Mouse (Mus musculus) embryonic facial prominence, embryonic 11.5 days (tissue): Measurements from ENCODE around the gene Rasa4. TPM values are rescaled to one million over a fixed set of nuclear protein-coding genes. Genes with fewer than 3 reads are reported as not detected.

Experiments used
- ATAC-seq: fragments of 200-750 bp; cut with Nextera tagmentation; replicated peaks from 2 replicates; pipeline ENCODE4 v1.8.0; 2017; ENCODE audit warnings: low read depth; ENCODE audit not compliant: insufficient number of reproducible peaks, low FRiP score, low TSS enrichment
- DNase-seq: peaks from one replicate; pipeline ENCODE4 v3.0.0-alpha.2; 2015; ENCODE audit warnings: low spot score
- H3K27ac ChIP-seq: fragments of 300-500 bp; sonication (generic); replicated peaks from 2 replicates; pipeline ENCODE4 v1.5.1; 2014; ENCODE audit warnings: mild to moderate bottlenecking, low read depth, low read length, control low read depth
- H3K27me3 ChIP-seq: fragments of 300-500 bp; sonication (generic); 2 replicates; pipeline ENCODE4 v1.6.1; 2014; ENCODE audit warnings: mild to moderate bottlenecking, low read length, moderate library complexity, mixed read lengths; ENCODE audit not compliant: control insufficient read depth, insufficient read depth
- H3K36me3 ChIP-seq: fragments of 300-500 bp; sonication (generic); replicated peaks from 2 replicates; pipeline ENCODE4 v1.6.1; 2014; ENCODE audit warnings: low read depth, mild to moderate bottlenecking, low read length, moderate library complexity, mixed read lengths; ENCODE audit not compliant: control insufficient read depth, insufficient read depth
- H3K4me1 ChIP-seq: fragments of 300-500 bp; sonication (generic); 2 replicates; pipeline ENCODE4 v1.6.1; 2014; ENCODE audit warnings: low read length, mixed read lengths; ENCODE audit not compliant: control insufficient read depth, insufficient read depth
- H3K4me2 ChIP-seq: fragments of 300-500 bp; sonication (generic); 2 replicates; pipeline ENCODE4 v1.6.1; 2014; ENCODE audit warnings: low read depth, mild to moderate bottlenecking, control low read depth, low read length, moderate library complexity
- H3K4me3 ChIP-seq: fragments of 300-500 bp; sonication (generic); 2 replicates; pipeline ENCODE4 v1.5.1; 2014; ENCODE audit warnings: low read depth, low read length, control low read depth
- H3K9ac ChIP-seq: fragments of 300-500 bp; sonication (generic); replicated peaks from 2 replicates; pipeline ENCODE4 v1.6.1; 2014; ENCODE audit warnings: mild to moderate bottlenecking, control low read depth, low read length
- H3K9me3 ChIP-seq: fragments of 300-500 bp; sonication (generic); replicated peaks from 2 replicates; pipeline ENCODE4 v1.6.1; 2016; ENCODE audit warnings: mild to moderate bottlenecking, low read length, inconsistent platforms, mixed read lengths; ENCODE audit not compliant: control insufficient read depth
- WGBS: fragments of 180-500 bp; shearing (Covaris S2); extraction: QIAGEN DNeasy Blood & Tissue Kit; methylation state at CpG from one replicate; pipeline ENCODE4 v1.1.7; 2014; 5-methylcytosine and 5-hydroxymethylcytosine counted together
- polyA plus RNA-seq: library from polyadenylated mRNA; unstranded; fragments of >200 nt; fragmentation: Nextera tagmentation; extraction: Ambion mirVana; gene quantifications from 2 replicates; pipeline ENCODE4 v1.2.1, GENCODE M21; 2014

The Rasa4 gene
- 3.8 and 5.5 TPM in 2 replicates for polyA plus RNA-seq

GRCm38 (mm10) chr5:136083669-136084107 is at the start of gene Rasa4:
Rasa4 (plus strand) TSS chr5:136083916.
- H3K9me3 ChIP-seq, result no peaks in the 10 kb centered on the region
- H3K36me3 ChIP-seq, result no peaks in the 10 kb centered on the region
- 0% methylated on average over 20 of the region's 28 CpGs for WGBS

GRCm38 (mm10) chr5:136034868-136035267 is 48.8 kb upstream of the Rasa4 start:
- WGBS, result 77% methylated on average over 4 of the region's 4 CpGs
- Histone ChIP-seq H3K27me3 (no peaks in the 10 kb centered on the region), H3K9ac (no peak overlapping the region), H3K4me3 (no peak overlapping the region), H3K27ac (no peak overlapping the region), H3K4me1 (no peaks in the 10 kb centered on the region), H3K36me3 (no peaks in the 10 kb centered on the region; the same call in none of the 2 replicates), H3K4me2 (no peak overlapping the region), H3K9me3 (no peaks in the 10 kb centered on the region)
- DNase-seq, result no peak
- ATAC-seq, result no peak

More at GRCm38 (mm10) chr5:136083669-136084107, at the start of gene Rasa4:
- peak within 1 kb of the TSS; percentile 95 for H3K4me2 ChIP-seq
- no peaks in the 10 kb centered on the region; the same call in 1 of the 2 replicates for H3K4me1 ChIP-seq
- DNase-seq, result peak; percentile 98
- H3K4me3 ChIP-seq, result peak within 1 kb of the TSS; percentile 53
- peak; percentile 88 for ATAC-seq
- peaks cover 13% of the 10 kb centered on the region for H3K27me3 ChIP-seq
- no peak within 1 kb of the TSS for H3K27ac ChIP-seq
- H3K9ac ChIP-seq, result peak within 1 kb of the TSS; percentile 41

GRCm38 (mm10) chr5:136035285-136035684 is 48.4 kb upstream of the Rasa4 start:
- WGBS, result 79% methylated on average over 1 of the region's 1 CpGs
- no peak overlapping the region for H3K4me2 ChIP-seq
- H3K27me3 ChIP-seq, result no peaks in the 10 kb centered on the region
- H3K9ac ChIP-seq, result no peak overlapping the region
- no peak for ATAC-seq
- no peaks in the 10 kb centered on the region for H3K4me1 ChIP-seq
- no peaks in the 10 kb centered on the region for H3K9me3 ChIP-seq
- H3K4me3 ChIP-seq, result no peak overlapping the region
- no peak overlapping the region for H3K27ac ChIP-seq
- no peaks in the 10 kb centered on the region; the same call in none of the 2 replicates for H3K36me3 ChIP-seq
- no peak for DNase-seq

- H3K4me1 ChIP-seq, result no peaks in the 10 kb centered on the region
- 80% methylated on average over 1 of the region's 1 CpGs for WGBS
- no peak overlapping the region for H3K27ac ChIP-seq
- ATAC-seq (no peak), DNase-seq (no peak)
- H3K36me3 ChIP-seq, result no peaks in the 10 kb centered on the region; the same call in 1 of the 2 replicates
- no peaks in the 10 kb centered on the region for H3K27me3 ChIP-seq
- H3K9me3 ChIP-seq, result no peaks in the 10 kb centered on the region
- no peak overlapping the region for H3K9ac ChIP-seq
- no peak overlapping the region for H3K4me2 ChIP-seq
- H3K4me3 ChIP-seq, result no peak overlapping the region
These were observed 47.0 kb upstream of the Rasa4 start for GRCm38 (mm10) chr5:136036667-136037066.

- 79% methylated on average over 17 of the region's 17 CpGs for WGBS
- Histone ChIP-seq H3K4me1 (no peaks in the 10 kb centered on the region), H3K9me3 (no peaks in the 10 kb centered on the region), H3K27me3 (no peaks in the 10 kb centered on the region), H3K4me3 (no peak within 1 kb of the TSS), H3K36me3 (no peaks in the 10 kb centered on the region), H3K9ac (no peak within 1 kb of the TSS), H3K27ac (no peak within 1 kb of the TSS), H3K4me2 (no peak within 1 kb of the TSS)
- no peak for ATAC-seq
- DNase-seq, result no peak
These were observed 45.2 kb upstream of the Rasa4 start, which contains the start of gene Upk3b for GRCm38 (mm10) chr5:136038258-136039214. Upk3b (plus strand) TSS chr5:136038496.

GRCm38 (mm10) chr5:136040210-136040609 is 43.5 kb upstream of the Rasa4 start:
- Histone ChIP-seq H3K4me1 (no peaks in the 10 kb centered on the region), H3K9ac (no peak overlapping the region), H3K4me3 (no peak overlapping the region), H3K4me2 (no peak overlapping the region), H3K9me3 (no peaks in the 10 kb centered on the region), H3K27ac (no peak overlapping the region), H3K27me3 (no peaks in the 10 kb centered on the region), H3K36me3 (no peaks in the 10 kb centered on the region)
- WGBS, result 51% methylated on average over 5 of the region's 5 CpGs
- DNase-seq (peak; percentile 41), ATAC-seq (peak; percentile 54; the same call in 1 of the 2 replicates)

- H3K9me3 ChIP-seq, result no peaks in the 10 kb centered on the region
These were observed 42.5 kb upstream of the Rasa4 start for GRCm38 (mm10) chr5:136041260-136041659.

GRCm38 (mm10) chr5:136041666-136042065 is 42.0 kb upstream of the Rasa4 start:
- no peaks in the 10 kb centered on the region for H3K27me3 ChIP-seq
- no peak overlapping the region for H3K27ac ChIP-seq
- 92% methylated on average over 8 of the region's 8 CpGs for WGBS
- H3K4me1 ChIP-seq, result no peaks in the 10 kb centered on the region
- ATAC-seq (no peak), DNase-seq (no peak)
- no peaks in the 10 kb centered on the region for H3K36me3 ChIP-seq
- no peak overlapping the region for H3K9ac ChIP-seq
- H3K4me3 ChIP-seq, result no peak overlapping the region
- no peaks in the 10 kb centered on the region for H3K9me3 ChIP-seq
- no peak overlapping the region for H3K4me2 ChIP-seq

More at GRCm38 (mm10) chr5:136041260-136041659, 42.5 kb upstream of the Rasa4 start:
- Histone ChIP-seq H3K27ac (no peak overlapping the region), H3K4me1 (no peaks in the 10 kb centered on the region), H3K4me2 (no peak overlapping the region), H3K4me3 (no peak overlapping the region), H3K9ac (no peak overlapping the region), H3K27me3 (no peaks in the 10 kb centered on the region), H3K36me3 (no peaks in the 10 kb centered on the region)
- DNase-seq, result no peak
- WGBS, result 44% methylated on average over 2 of the region's 2 CpGs
- ATAC-seq, result no peak
